Mouse (Mus musculus) neural tube, embryonic 13.5 days (tissue): ENCODE data around the gene Nfkbib. TPM values are rescaled to one million over a fixed set of nuclear protein-coding genes. Genes with fewer than 3 reads are reported as not detected.

Source experiments
- ATAC-seq: fragments of 200-750 bp; cut with Nextera tagmentation; 2 replicates; pipeline ENCODE4 v1.8.0; 2017; ENCODE audit warnings: low read depth, mild to moderate bottlenecking, moderate TSS enrichment, moderate library complexity
- H3K27ac ChIP-seq: fragments of 300-500 bp; sonication (generic); replicated peaks from 2 replicates; pipeline ENCODE4 v1.5.1; 2015; ENCODE audit warnings: moderate library complexity, mild to moderate bottlenecking, inconsistent platforms
- H3K27me3 ChIP-seq: fragments of 300-500 bp; sonication (generic); 2 replicates; pipeline ENCODE4 v1.6.1; 2015; ENCODE audit warnings: mild to moderate bottlenecking, inconsistent platforms
- H3K36me3 ChIP-seq: fragments of 300-500 bp; sonication (generic); 2 replicates; pipeline ENCODE4 v1.6.1; 2015; ENCODE audit warnings: mild to moderate bottlenecking, inconsistent platforms
- H3K4me1 ChIP-seq: fragments of 300-500 bp; sonication (generic); replicated peaks from 2 replicates; pipeline ENCODE4 v1.6.1; 2015; ENCODE audit warnings: inconsistent platforms
- H3K4me2 ChIP-seq: fragments of 300-500 bp; sonication (generic); 2 replicates; pipeline ENCODE4 v1.6.1; 2015; ENCODE audit warnings: inconsistent platforms, mild to moderate bottlenecking, moderate library complexity
- H3K4me3 ChIP-seq: fragments of 300-500 bp; sonication (generic); 2 replicates; pipeline ENCODE4 v1.5.1; 2015; ENCODE audit warnings: mild to moderate bottlenecking, inconsistent platforms
- H3K9ac ChIP-seq: fragments of 300-500 bp; sonication (generic); 2 replicates; pipeline ENCODE4 v1.6.1; 2015; ENCODE audit warnings: moderate library complexity, mild to moderate bottlenecking, inconsistent platforms
- H3K9me3 ChIP-seq: fragments of 300-500 bp; sonication (generic); 2 replicates; pipeline ENCODE4 v1.6.1; 2016; ENCODE audit warnings: inconsistent platforms
- WGBS: fragments of 180-500 bp; shearing (Covaris S2); methylation state at CpG from one replicate; pipeline ENCODE4 v1.1.7; 2015; 5-methylcytosine and 5-hydroxymethylcytosine counted together
- polyA plus RNA-seq: library from polyadenylated mRNA; unstranded; fragments of >200 nt; fragmentation: Nextera tagmentation; extraction: Ambion mirVana; gene quantifications from 2 replicates; pipeline ENCODE4 v1.2.1, GENCODE M21; 2015

The Nfkbib gene
- polyA plus RNA-seq, 1 experiment from 2014 or later: 67.7 TPM

DNA sequence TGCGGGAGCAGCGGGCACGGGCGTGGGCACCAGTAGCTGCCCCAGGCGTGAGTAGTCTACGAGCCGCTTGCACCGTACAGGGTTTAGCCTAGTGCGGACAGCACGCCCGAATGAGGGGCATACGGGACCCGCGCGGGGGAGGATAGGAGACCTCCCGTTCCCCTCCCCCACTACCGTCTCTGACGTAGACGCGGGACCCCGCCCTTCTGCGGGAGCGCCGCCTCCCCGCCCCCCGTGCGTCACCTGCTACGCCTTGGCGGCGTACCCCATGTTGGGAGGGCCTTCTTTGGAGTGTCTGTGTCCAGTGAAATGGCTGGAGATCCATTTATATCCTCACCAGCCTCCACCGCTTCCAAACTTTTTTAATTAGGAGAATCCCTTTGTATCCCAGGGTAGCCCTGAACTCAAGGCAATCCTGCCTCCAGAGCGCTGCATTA is 41.7 kb upstream of the Nfkbib start:
- Histone ChIP-seq H3K36me3 (peaks cover 19% of the 10 kb centered on the region), H3K27ac (peak overlapping the region; percentile 100), H3K9ac (peak overlapping the region; percentile 91), H3K27me3 (no peaks in the 10 kb centered on the region), H3K4me2 (peak overlapping the region; percentile 97), H3K4me3 (peak overlapping the region; percentile 73), H3K4me1 (peaks cover 34% of the 10 kb centered on the region), H3K9me3 (no peaks in the 10 kb centered on the region)
- peak; percentile 52 for ATAC-seq
- WGBS: 1% methylated on average over 29 of the region's 32 CpGs

DNA sequence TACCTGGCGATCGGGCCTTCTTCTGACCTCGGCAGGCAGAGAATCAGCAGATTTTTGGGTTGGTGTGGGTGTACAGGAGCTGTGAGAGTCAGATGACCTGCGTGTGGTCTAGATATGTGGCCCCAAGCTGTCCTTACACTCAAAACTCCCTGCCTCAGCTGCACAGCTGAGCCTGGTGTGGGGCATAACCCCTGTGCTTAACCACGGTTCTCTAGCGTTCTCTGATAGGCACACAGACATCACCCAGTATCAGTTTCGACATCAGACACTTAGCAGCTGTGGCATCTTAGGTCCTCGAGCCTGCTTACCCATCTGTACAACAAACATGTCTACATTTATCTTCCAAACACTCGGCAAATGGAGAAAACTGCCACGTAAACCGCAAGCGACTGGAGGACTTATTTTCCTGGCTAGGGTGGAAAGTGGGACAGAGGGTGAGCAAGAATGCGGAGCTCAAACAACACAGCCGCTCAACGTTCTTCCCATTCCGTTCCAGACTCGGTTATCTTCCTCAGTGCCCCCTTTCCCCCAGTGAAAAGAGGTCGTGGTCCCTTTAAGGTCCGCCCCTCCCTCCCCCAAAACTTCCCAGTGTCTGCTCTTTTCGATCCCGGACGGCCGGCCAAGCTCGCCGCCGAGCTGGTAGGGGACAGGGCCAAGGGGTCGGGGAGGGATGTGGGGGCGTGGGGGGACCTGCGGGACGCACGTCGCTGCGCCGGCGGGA is 41.1 kb upstream of the Nfkbib start, which contains the start of gene Hnrnpl:
Gene Hnrnpl (plus strand): TSS at position 321 of the 721 bp plus-strand sequence.
- Histone ChIP-seq H3K36me3 (peaks cover 13% of the 10 kb centered on the region), H3K9ac (peak within 1 kb of the TSS; percentile 91), H3K4me1 (peaks cover 31% of the 10 kb centered on the region), H3K4me3 (peak within 1 kb of the TSS; percentile 73), H3K4me2 (peak within 1 kb of the TSS; percentile 97), H3K27me3 (no peaks in the 10 kb centered on the region), H3K27ac (peak within 1 kb of the TSS; percentile 100), H3K9me3 (no peaks in the 10 kb centered on the region)
- ATAC-seq: no peak
- 4% methylated on average over 35 of the region's 35 CpGs for WGBS

DNA sequence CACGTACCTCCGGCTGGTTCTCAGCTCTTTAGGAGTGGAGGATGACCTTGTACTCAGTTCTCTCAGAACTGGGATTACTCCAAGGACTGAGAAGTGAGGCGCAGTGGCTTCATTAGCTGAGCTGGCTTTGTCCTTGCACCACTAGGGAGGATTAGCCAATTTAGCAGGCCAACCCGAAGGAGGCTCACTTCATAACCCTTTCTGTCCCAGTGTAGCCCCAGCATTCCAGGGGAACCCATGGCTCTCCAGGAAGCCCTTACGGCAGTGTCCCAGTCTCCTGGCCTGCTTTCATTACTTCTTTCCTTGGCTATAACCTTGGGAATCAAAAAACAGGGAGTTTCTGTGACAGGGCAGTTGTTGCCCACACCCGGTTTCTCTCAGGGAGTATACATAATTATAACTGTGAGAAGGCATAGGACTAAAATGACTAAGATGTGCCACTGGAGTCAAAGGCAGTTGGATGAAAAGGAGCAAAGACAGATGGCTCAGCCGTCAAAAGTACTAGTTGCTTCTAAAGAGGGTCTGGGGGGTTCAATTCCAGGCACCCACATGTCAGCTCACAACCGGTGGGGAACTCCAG is 40.4 kb upstream of the Nfkbib start:
- Histone ChIP-seq H3K27me3 (no peaks in the 10 kb centered on the region), H3K4me3 (peak overlapping the region; percentile 73), H3K9ac (peak overlapping the region; percentile 91), H3K4me1 (peaks cover 31% of the 10 kb centered on the region), H3K4me2 (peak overlapping the region; percentile 97), H3K36me3 (peaks cover 7% of the 10 kb centered on the region; the same call in 1 of the 2 replicates), H3K9me3 (no peaks in the 10 kb centered on the region), H3K27ac (peak overlapping the region; percentile 100)
- WGBS: 46% methylated on average over 6 of the region's 8 CpGs
- ATAC-seq: no peak

DNA sequence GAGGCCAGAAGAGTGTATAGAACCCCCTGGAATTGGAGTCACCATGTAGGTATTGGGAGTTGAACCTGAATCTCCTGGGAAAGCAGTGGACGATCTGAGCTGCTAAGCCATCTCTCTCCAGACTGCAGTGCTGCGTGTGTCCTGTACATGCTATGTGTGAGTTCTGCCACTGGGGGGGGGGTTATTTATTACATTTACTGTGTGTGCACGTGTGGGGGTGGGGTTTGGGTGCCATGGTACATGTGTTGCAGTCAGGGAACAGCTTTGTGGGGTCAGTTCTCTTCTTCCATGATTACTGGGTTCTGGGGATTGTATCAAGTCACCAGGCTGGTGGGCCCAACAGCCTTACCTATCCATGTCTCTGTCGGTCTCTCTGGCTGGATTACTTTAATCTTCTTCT is 39.6 kb upstream of the Nfkbib start:
- Histone ChIP-seq H3K27me3 (no peaks in the 10 kb centered on the region), H3K9me3 (no peaks in the 10 kb centered on the region), H3K4me3 (no peak overlapping the region), H3K9ac (no peak overlapping the region), H3K4me2 (no peak overlapping the region), H3K36me3 (no peaks in the 10 kb centered on the region), H3K27ac (no peak overlapping the region), H3K4me1 (peaks cover 31% of the 10 kb centered on the region)
- no peak for ATAC-seq
- 63% methylated on average over 4 of the region's 4 CpGs for WGBS

DNA sequence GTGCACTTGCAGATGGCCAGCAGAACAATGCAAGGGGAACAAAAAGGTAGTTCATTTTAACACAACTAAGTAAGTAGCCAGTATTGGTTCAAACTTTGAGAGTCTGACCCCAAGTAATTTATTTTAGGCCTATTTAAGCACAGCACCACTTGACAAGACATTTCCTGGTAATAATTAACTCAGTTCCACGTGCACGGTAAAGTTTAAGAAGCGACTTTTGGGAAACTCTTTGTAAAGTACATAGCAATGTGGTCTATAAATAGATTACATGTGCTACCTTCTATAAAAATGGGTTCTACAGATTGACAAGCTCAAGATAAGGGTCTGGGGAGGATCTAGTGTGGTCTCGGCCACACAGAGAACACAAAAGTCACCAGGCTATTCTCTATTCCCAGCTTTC is 36.4 kb upstream of the Nfkbib start:
- peaks cover 29% of the 10 kb centered on the region for H3K4me1 ChIP-seq
- H3K27ac ChIP-seq: peak overlapping the region; percentile 78
- no peak overlapping the region for H3K4me3 ChIP-seq
- no peaks in the 10 kb centered on the region for H3K36me3 ChIP-seq
- H3K9me3 ChIP-seq: no peaks in the 10 kb centered on the region
- H3K4me2 ChIP-seq: no peak overlapping the region
- WGBS: 44% methylated on average over 4 of the region's 4 CpGs
- 0 out of 2 replicates have a peak overlapping the region, but pooled peaks have one; percentile 31 for H3K9ac ChIP-seq
- no peaks in the 10 kb centered on the region for H3K27me3 ChIP-seq
- no peak for ATAC-seq

DNA sequence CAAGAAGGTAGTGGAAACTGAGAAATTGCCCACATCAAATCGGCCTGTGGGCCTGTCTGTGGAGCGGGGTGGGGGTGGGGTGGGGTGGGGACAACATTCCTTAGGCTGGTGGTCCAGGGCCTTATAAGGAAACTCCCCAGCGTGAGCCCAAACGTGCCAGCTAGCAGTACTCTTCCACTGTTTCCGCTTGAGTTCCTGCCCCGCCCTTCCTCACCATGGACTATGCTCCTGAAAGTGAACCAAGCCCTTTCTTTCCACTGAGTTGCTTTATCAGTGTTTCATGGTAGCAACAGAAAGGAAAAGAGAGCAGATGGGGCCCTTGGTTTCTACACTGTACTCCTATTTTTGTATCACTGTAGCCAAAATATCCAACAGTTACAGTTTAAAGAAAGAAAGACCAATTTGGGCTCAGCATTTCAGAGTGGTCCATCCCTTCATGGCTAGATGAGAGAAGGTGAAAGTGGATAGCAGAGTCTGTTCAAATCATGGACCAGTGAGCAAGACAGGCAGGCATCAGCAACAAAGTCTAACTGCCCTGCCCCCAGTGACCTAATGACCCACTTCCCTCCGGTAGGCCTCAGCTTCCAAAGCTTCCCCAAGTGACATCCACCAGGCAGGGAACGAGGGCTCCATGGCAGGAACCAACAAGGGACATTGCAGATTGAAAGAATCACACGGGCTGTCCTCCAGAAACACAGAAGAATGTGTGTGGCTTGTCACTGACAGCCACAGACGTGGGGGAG is 35.7 kb upstream of the Nfkbib start:
- Histone ChIP-seq H3K9me3 (no peaks in the 10 kb centered on the region), H3K27ac (peak overlapping the region; percentile 78), H3K4me3 (no peak overlapping the region), H3K4me1 (peaks cover 25% of the 10 kb centered on the region), H3K4me2 (no peak overlapping the region), H3K9ac (peak overlapping the region; percentile 31; the same call in 1 of the 2 replicates), H3K36me3 (no peaks in the 10 kb centered on the region), H3K27me3 (no peaks in the 10 kb centered on the region)
- WGBS: 10% methylated on average over 10 of the region's 10 CpGs
- ATAC-seq: peak; percentile 32; the same call in 1 of the 2 replicates

DNA sequence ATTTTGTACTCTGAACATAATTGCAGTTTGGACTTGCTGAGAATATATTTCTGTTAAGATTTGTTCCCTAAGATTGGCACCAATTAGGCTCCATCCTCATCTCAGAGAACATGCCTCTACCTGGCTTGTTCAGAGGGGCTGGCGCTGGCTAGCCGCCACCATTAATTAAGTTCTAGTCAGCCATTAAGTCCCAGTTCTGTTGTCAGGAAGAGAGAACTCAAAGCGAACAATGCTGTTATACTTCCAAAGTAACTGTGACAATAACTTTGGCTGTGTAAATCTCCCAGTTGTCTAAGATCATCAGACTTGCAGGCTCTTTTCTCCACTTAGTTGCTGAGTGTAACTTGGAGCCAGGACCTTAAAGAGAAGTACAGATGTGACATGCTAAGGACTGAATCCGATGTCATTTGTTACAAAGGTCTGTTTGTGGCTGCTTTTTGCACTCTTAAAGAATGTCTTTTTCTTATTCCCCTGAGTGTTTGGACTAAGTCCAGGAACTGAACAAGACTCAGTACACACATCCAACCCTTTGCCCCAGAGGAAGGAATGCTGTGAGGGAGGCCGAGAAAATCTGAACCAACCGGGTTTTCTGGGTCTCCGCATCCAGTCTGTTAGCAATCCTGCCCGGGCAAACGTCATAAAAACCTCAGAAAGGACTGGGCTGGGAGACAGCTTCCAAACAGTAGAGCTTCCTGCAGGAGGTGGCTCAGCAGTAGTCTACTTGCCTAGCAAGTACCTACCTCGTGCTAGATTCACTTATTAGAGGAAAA is 34.8 kb upstream of the Nfkbib start:
- H3K27ac ChIP-seq: peak overlapping the region; percentile 78
- ATAC-seq: peak; percentile 32; the same call in 1 of the 2 replicates
- WGBS: 20% methylated on average over 10 of the region's 10 CpGs

DNA sequence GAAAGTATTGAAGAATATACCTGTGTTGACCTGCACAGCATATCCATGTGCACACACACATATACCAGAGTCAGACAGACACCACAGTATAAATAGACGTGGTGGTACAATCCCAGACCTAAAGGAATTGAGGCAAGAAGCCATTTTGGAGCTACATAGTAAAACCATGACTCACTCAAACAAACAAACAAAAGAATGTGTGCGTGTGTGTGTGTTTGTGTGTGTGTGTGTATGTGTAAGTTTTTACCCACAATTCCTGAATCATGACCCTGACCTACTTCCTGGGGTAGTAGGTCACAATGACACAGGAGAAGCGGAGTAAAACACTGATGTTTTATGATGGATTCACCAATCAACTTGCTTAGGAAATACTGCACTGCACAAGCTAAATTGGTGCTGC is 34.1 kb upstream of the Nfkbib start:
- 72% methylated on average over 3 of the region's 3 CpGs for WGBS
- Histone ChIP-seq H3K9ac (no peak overlapping the region), H3K4me1 (peaks cover 25% of the 10 kb centered on the region), H3K27ac (peak overlapping the region; percentile 78; the same call in 1 of the 2 replicates), H3K27me3 (no peaks in the 10 kb centered on the region), H3K36me3 (no peaks in the 10 kb centered on the region), H3K4me2 (no peak overlapping the region), H3K4me3 (no peak overlapping the region), H3K9me3 (no peaks in the 10 kb centered on the region)
- no peak for ATAC-seq

More for the DNA sequence above, 34.8 kb upstream of the Nfkbib start:
- H3K4me1 ChIP-seq: peaks cover 19% of the 10 kb centered on the region
- H3K27me3 ChIP-seq: no peaks in the 10 kb centered on the region
- H3K4me3 ChIP-seq: no peak overlapping the region
- H3K9me3 ChIP-seq: no peaks in the 10 kb centered on the region
- H3K9ac ChIP-seq: no peak overlapping the region
- H3K4me2 ChIP-seq: no peak overlapping the region
- no peaks in the 10 kb centered on the region for H3K36me3 ChIP-seq

DNA sequence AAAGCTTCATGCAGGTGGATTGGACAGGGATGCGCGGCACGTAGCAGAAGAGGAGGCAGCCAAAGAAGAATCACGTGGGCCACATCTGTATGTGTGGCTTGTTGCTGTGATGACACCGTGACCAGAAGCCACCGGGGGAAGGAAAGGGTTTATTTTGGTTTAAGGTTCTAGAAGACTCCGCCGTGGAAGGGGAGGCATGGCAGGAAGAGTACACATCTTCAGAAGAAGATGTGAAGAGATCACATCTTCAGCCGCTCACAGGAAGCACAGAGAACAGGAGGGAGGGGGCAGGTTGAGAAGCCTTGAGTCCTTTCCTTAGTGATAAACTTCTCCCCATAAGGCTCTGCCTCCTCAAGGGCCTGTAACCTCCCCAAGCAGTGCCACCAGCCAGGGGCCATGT is 32.7 kb upstream of the Nfkbib start:
- peaks cover 28% of the 10 kb centered on the region for H3K4me1 ChIP-seq
- H3K36me3 ChIP-seq: no peaks in the 10 kb centered on the region
- no peak overlapping the region for H3K4me3 ChIP-seq
- no peak overlapping the region for H3K4me2 ChIP-seq
- no peak overlapping the region for H3K9ac ChIP-seq
- no peaks in the 10 kb centered on the region for H3K9me3 ChIP-seq
- 94% methylated on average over 9 of the region's 9 CpGs for WGBS
- H3K27ac ChIP-seq: no peak overlapping the region
- no peak for ATAC-seq
- no peaks in the 10 kb centered on the region for H3K27me3 ChIP-seq

DNA sequence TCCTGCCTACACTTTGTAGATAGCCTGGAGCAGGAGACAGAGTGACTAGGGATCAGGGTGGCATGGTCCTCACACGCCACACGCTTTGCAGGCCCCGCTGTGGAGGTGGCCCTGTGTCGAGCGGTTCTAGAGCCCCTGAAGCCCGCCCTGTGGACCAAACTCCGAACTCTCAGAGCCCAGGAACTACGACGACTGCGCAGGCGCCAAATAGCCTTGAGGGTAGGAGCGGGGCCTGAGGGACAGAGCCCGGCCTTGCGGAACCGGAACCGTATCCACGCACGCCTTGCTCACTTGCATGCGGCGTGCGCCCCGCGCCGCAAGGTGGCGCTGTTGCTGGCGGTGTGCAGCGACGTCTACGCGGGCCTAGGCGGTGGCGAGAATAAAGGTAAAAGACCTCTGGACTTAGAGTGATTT is 29.3 kb upstream of the Nfkbib start:
- peak overlapping the region; percentile 2; the same call in 1 of the 2 replicates for H3K9ac ChIP-seq
- ATAC-seq: peak; percentile 67
- WGBS: 18% methylated on average over 32 of the region's 32 CpGs

DNA sequence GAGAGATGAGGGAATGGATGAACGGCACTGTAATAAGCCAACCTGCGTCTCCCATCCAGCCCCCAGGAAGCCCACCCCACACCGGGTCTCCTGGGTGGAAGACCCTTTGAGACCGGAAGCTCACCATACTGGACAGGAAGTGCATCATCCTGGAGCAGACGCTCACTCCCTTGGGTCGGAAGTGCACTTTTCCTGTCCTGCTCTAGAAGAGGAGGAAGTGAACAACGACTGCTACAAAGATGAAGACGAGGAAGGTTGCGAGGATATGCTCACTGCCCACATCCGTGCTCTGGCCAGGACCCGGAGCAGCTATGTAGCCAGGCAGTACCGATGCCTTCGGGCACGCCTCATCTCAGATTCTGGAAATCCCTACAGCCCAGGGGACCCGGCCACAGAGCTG is 28.5 kb upstream of the Nfkbib start:
- Histone ChIP-seq H3K27me3 (no peaks in the 10 kb centered on the region), H3K4me1 (peaks cover 9% of the 10 kb centered on the region), H3K9me3 (no peaks in the 10 kb centered on the region), H3K9ac (no peak overlapping the region), H3K36me3 (no peaks in the 10 kb centered on the region), H3K4me2 (peak overlapping the region; percentile 46), H3K4me3 (no peak overlapping the region), H3K27ac (no peak overlapping the region)
- 83% methylated on average over 15 of the region's 15 CpGs for WGBS
- ATAC-seq: no peak; the same call in none of the 2 replicates

More for the DNA sequence above, 29.3 kb upstream of the Nfkbib start:
- Histone ChIP-seq H3K36me3 (no peaks in the 10 kb centered on the region), H3K4me1 (peaks cover 9% of the 10 kb centered on the region), H3K4me3 (peak overlapping the region; percentile 16), H3K27me3 (no peaks in the 10 kb centered on the region), H3K9me3 (no peaks in the 10 kb centered on the region), H3K4me2 (peak overlapping the region; percentile 46), H3K27ac (no peak overlapping the region)
